Mouse (Mus musculus): ENCODE data around the gene Tmem217.
A peak's percentile ranks its signal among the peaks of the same experiment; 100 is the strongest.
"Not testable (repeated sequence)": the region's sequence is repeated elsewhere in the genome, so short reads cannot be mapped to it uniquely, and the experiment has no call there.

The Tmem217 gene

DNA sequence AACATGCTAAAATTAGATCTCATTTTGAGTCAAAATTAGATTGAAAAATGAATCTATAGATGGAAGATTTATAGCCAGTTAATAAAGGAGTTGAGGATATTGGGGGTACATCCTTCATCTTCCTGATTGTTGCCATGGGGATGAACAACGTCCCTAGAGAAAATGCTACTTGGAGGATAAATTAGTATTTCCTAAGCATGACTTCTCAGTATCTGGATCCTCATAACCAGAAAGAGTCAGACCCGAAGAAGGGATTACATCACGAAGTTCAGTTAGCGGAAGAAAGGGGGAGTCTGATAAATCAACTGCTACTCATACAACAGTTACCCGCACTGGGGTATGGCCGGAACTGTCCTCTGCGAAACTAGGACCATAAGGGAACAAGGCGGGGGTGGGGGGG lies 3.2 kb downstream of the Tmem217 start:
- DNase-seq (ENCODE audit: low spot score): no peak

- DNase-seq (ENCODE audit: low spot score): no peak
These were observed 3.7 kb downstream of the Tmem217 start for GRCm38 (mm10) chr17:29548494-29548893.

DNA sequence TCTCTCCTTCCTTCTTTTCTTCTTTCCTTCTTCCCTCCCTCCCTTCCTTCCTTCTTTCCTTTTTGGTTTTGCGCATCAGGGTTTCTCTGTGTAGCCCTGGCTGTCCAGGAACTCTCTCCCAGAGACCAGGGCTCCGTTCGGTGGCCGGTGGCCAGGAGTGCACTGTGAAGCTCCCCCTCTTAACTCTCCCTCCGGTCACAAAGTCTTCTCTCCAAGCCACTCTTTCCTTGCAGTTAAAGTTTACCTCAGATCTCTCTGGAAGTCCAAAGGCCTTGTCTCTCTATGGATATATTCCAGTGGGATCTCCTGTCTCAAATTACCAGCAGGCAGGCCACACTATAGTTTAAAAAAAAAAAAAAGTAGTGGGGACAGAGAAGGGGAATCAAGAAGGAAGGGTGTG lies 6.9 kb downstream of the Tmem217 start:
- peak; percentile 34 for DNase-seq (ENCODE audit: low spot score)

DNA sequence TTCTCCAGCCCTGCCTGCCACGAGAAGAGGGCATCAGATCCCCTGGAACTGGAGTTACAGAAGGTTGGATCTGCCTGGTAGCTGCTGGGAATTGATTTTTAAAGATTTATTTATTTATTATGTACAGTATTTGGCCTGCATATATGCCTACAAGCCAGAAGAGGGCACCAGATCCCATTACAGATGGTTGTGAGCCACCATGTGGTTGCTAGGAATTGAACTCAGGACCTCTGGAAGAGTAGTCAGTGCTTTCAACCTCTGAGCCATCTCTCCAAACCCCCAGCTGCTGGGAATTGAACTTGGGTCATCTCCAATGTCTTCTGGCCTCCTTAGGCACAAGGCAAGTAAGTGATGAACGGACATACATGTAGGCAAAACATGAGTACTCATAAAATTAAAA lies 8.1 kb downstream of the Tmem217 start:
- no peak for DNase-seq (ENCODE audit: low spot score)

- no peak for DNase-seq (ENCODE audit: low spot score)
These were observed 9.1 kb downstream of the Tmem217 start for GRCm38 (mm10) chr17:29542831-29543690.

GRCm38 (mm10) chr17:29541419-29541818 lies 10.8 kb downstream of the Tmem217 start:
- no peak for DNase-seq (ENCODE audit: low spot score)

- no peak for DNase-seq (ENCODE audit: low spot score)
These were observed 11.8 kb downstream of the Tmem217 start for GRCm38 (mm10) chr17:29540426-29540825.

- no peak for DNase-seq (ENCODE audit: low spot score)
These were observed 18.3 kb downstream of the Tmem217 start for GRCm38 (mm10) chr17:29533866-29534265.

DNA sequence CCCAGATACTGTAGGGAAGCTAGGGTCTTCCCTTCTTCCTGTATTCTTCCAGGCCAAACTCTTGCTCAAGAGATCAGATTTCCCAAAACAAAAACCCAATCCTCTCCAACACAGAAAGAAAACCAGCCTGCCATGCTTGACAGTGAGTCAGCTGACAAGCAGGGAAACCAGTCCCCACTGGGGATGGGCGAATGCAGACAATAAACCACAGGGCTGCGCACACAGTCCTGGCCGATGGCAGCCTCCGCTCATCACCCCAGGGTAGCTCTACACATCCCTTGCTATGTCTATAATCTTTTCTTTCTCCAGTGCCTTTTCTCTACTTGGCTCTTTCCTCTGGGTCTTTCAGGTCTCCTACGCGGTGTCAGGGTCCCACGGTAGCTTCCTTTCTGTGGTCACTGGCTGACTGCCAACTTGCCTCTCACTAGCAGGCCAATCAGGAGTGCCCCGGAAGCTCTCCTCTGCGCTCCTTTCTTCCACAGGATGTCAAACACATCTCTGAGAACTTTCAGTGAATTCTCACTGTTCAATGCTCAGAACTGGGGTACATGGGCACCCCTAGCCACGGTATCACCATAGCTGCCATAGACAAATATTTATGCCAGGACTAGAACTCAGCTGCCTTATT lies 20.3 kb downstream of the Tmem217 start:
- no peak for DNase-seq (ENCODE audit: low spot score)

DNA sequence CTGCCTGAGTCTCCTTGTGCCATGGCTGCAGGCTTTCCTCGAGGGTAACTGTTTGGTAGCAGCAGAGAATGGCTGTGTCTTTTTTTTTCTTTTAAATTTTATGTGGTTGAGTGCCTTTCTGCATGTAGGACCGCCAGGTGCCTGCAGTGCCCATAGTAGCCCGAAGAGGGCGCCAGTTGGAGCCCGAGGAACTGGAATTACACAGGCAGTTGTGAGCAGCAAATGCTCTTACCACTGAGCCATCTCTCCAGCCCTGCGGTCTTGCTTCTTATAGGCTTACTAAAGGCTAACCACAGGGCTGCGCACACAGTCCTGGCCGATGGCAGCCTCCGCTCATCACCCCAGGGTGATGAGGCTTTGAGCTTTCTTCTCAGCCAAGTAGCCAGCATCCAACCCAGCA lies 20.9 kb downstream of the Tmem217 start:
- DNase-seq (ENCODE audit: low spot score): no peak

GRCm38 (mm10) chr17:29530508-29530907 lies 21.7 kb downstream of the Tmem217 start:
- no peak for DNase-seq (ENCODE audit: low spot score)

DNA sequence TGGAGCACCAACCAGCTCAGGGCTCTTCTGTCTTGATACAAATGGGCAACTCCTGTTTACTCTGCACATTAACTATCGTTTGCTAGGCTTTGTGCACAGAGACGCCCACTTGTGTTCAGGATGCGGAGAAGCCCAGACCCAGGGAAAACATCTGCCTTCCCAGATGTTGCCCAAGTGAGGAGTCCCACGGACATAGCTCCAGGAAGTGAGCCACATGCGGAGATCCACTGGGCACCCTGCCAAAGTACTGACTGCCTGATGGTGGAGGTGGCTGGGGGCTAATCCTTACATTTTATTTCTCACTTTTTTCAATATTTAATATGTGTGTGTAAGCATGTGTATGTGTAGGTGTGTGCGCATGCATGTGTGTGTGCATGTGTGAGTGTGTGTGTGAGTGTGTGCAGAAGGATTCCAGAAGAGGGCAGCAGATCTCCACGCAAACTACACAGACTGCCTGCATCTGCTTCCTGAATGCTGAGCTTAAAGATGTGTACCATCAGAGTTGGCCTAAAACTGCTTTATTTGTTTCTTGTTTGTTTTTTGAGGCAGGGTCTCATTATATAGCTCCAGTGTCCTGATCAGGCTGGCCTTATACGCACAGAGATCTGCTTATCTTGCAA lies 23.5 kb downstream of the Tmem217 start:
- DNase-seq (ENCODE audit: low spot score): no peak

DNA sequence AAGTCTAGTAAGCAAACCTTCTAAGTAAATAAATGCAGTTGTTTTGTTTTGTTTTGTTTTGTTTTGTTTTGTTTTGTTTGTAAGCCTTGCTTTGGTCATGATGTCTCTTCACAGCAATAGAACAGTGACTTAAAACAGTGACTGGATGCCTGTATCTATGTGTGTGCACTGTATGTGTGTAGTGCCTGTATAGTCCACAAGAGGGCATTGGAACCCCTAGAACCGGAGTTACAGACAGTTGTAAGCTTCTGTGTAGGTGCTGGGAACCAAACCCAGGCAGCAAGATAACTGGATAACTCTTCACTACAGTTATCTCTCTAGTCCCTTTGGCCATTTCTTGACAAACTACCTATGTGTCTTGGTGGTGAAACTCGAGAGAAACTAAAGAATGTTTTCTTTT lies 26.6 kb downstream of the Tmem217 start:
- DNase-seq (ENCODE audit: low spot score): no peak

DNA sequence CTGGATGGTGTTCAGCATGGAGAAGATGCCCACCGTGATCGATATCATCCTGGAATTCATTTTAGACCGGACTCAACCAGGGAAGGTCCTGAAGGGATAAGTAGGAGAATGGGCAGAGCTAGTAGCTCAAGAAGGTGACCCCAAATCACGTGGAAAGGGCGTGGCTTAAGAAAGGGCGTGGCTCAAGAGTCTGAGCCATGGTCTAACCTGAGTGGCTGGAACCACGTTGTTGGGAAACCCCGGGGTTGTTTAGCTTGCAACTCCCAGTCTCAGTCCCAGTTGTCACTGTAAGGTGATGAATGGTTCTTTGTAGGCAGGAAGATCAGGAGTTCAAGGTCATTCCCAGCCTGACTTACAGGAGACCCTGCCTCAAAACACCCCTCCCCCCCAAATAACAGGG lies 32.5 kb downstream of the Tmem217 start:
- DNase-seq (ENCODE audit: low spot score): no peak

- not testable (repeated sequence) for DNase-seq (ENCODE audit: low spot score)
These were observed 33.5 kb downstream of the Tmem217 start for GRCm38 (mm10) chr17:29518665-29519064.

- peak; percentile 74 for DNase-seq (ENCODE audit: low spot score)
These were observed 37.8 kb downstream of the Tmem217 start for GRCm38 (mm10) chr17:29514435-29514834.

GRCm38 (mm10) chr17:29513044-29513730 lies 39.0 kb downstream of the Tmem217 start:
- peak; percentile 93 for DNase-seq (ENCODE audit: low spot score)

DNA sequence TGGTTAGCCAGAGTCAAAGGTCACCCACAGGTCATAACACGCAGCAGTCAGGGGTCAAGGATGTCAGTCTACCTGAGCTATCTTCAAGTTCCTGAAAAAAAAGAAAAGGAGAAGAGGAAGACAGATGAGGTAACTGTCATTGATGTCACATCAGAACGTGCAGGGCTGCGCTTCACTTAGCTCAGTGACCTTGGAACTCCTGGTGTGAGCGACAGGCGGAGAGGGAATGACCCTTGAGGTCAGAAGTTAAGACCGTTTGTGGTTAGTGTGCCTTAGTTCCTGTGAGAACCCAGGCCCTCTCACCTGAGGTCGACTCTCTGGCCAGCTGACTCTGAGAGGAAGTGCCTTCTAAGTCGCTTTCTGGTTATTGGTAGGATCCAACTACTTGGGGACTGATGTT lies 41.5 kb downstream of the Tmem217 start:
- peak; percentile 71 for DNase-seq (ENCODE audit: low spot score)

- DNase-seq (ENCODE audit: low spot score): no peak
These were observed 43.1 kb downstream of the Tmem217 start for GRCm38 (mm10) chr17:29508927-29509608.

GRCm38 (mm10) chr17:29503700-29504099 lies 48.5 kb downstream of the Tmem217 start:
- DNase-seq (ENCODE audit: low spot score): no peak

DNA sequence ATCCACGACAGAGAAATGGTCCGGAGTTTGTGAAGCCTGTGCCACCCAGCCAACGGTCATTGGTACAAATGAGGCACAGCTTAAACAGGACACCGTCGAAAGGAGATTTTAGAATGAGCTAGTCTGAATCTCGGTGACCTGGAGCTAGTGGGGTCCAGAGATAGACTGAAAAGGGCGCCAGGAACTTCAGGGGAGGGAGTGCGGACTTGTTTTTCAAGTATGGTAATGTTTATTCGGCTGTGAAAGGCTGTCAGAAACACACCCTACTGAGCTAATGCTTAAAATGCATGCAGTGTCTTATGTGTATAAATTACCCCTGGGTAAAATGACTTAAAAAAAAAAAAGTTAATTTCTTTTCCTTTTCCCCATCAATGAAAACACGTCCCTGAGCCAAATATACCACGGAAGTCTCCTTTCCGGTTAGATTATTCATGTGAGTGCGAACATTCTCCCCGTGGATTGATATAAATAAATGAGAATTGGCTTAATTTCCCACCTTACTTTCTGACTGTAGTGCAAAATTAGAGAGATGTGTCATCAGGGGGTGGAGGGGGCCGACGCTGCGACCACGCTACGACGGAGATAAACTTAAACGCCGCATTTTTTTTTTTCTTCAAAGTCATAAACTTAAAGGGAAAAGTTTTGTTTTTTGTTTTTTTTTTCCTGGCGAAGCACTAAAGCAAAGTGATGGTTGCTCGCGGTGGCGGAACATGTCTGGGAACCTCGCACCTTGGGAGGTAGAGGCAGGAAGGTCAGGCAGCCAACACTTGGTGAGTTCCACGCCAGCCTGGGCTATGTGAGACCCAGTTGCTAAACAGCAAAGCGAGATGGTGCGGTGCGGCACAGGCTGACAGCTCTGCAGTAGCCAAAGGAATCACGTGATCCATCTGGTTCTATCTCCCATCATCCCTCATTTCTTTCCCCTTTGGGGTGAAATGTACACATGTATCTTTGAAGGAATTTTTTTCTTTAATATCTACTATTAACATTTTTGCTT lies 49.2 kb downstream of the Tmem217 start:
- no peak for DNase-seq (ENCODE audit: low spot score)
